Mouse (Mus musculus): ENCODE measurements around the gene Ccdc122. TPM values are rescaled to one million over a fixed set of nuclear protein-coding genes. Genes with fewer than 3 reads are reported as not detected.
A peak's percentile ranks its signal among the peaks of the same experiment; 100 is the strongest.
"Not testable (repeated sequence)": the region's sequence is repeated elsewhere in the genome, so short reads cannot be mapped to it uniquely, and the experiment has no call there.

Ccdc122 gene
- polyA plus RNA-seq, 1 experiment from 2014 or later = 0.84 TPM

GRCm38 (mm10) chr14:77069361-77069760, 32.8 kb downstream of the Ccdc122 start:
- Histone ChIP-seq H3K27ac (ENCODE audit: low read depth, low read length) (no peak overlapping the region), H3K27me3 (ENCODE audit: control insufficient read depth, insufficient read depth, low read length) (no peaks in the 10 kb centered on the region), H3K9me3 (ENCODE audit: control insufficient read depth, low read length) (no peaks in the 10 kb centered on the region), H3K9ac (replicated peaks; ENCODE audit: low read depth, low read length) (no peak overlapping the region), H3K4me3 (ENCODE audit: low read depth, low read length) (no peak overlapping the region), H3K4me2 (ENCODE audit: low read depth, low read length) (no peak overlapping the region), H3K36me3 (ENCODE audit: control insufficient read depth, insufficient read depth, low read length) (no peaks in the 10 kb centered on the region), H3K4me1 (ENCODE audit: control insufficient read depth, insufficient read depth, low read length) (no peaks in the 10 kb centered on the region)
- 96% methylated on average over 1 of the region's 1 CpGs for WGBS
- ATAC-seq (ENCODE audit: low read depth) = no peak

DNA sequence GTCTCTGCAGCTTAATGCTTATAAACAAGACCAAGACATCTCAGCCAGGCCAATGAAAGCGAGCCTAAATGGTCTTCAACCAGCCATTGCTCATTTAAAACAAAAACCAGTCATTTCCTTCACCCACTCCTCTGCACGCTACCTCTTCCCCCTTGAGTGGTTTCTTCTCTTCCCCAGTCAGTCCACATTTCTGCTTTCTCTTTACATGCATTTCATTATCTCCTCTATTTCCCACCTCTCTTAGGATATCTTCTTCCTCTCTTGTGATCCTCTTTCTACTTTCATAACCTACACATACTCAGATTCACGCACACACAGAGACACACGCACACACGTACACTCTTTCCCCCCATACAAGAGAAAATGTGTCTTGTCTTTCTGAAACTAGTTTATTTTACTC, 44.7 kb downstream of the Ccdc122 start:
- H3K4me3 ChIP-seq (ENCODE audit: low read depth, low read length) = no peak overlapping the region
- no peak for ATAC-seq (ENCODE audit: low read depth)
- H3K27ac ChIP-seq (ENCODE audit: low read depth, low read length) = no peak overlapping the region
- 90% methylated on average over 5 of the region's 5 CpGs for WGBS
- H3K36me3 ChIP-seq (ENCODE audit: control insufficient read depth, insufficient read depth, low read length) = no peaks in the 10 kb centered on the region
- H3K9me3 ChIP-seq (ENCODE audit: control insufficient read depth, low read length) = no peaks in the 10 kb centered on the region
- no peaks in the 10 kb centered on the region for H3K27me3 ChIP-seq (ENCODE audit: control insufficient read depth, insufficient read depth, low read length)
- H3K4me2 ChIP-seq (ENCODE audit: low read depth, low read length) = no peak overlapping the region
- H3K4me1 ChIP-seq (ENCODE audit: control insufficient read depth, insufficient read depth, low read length) = no peaks in the 10 kb centered on the region
- H3K9ac ChIP-seq (replicated peaks; ENCODE audit: low read depth, low read length) = no peak overlapping the region

DNA sequence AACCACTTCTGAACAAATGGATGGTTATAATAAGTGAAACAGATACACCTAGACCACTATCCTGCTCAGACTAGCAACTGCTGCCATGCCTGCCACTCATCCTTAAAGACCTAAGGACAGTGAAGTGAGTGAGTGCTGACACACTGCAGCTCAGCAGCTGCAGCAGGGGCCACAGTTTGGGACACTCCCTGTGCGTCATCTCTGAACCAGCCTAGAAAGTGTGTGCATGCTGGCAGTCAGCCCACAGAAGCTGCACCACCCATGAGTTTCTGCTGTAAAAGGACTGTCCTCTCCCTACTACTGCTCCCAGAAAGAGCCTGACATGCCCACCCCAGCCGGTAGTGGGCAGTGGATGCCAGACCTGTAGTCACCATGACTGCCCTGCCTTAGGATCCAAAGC, 63.7 kb downstream of the Ccdc122 start:
- Histone ChIP-seq H3K36me3 (ENCODE audit: control insufficient read depth, insufficient read depth, low read length) (no peaks in the 10 kb centered on the region), H3K4me2 (ENCODE audit: low read depth, low read length) (no peak overlapping the region), H3K4me3 (ENCODE audit: low read depth, low read length) (no peak overlapping the region), H3K9ac (replicated peaks; ENCODE audit: low read depth, low read length) (no peak overlapping the region), H3K9me3 (ENCODE audit: control insufficient read depth, low read length) (no peaks in the 10 kb centered on the region), H3K27me3 (ENCODE audit: control insufficient read depth, insufficient read depth, low read length) (no peaks in the 10 kb centered on the region), H3K4me1 (ENCODE audit: control insufficient read depth, insufficient read depth, low read length) (no peaks in the 10 kb centered on the region), H3K27ac (ENCODE audit: low read depth, low read length) (no peak overlapping the region)
- 86% methylated on average over 2 of the region's 2 CpGs for WGBS
- ATAC-seq (ENCODE audit: low read depth) = no peak

DNA sequence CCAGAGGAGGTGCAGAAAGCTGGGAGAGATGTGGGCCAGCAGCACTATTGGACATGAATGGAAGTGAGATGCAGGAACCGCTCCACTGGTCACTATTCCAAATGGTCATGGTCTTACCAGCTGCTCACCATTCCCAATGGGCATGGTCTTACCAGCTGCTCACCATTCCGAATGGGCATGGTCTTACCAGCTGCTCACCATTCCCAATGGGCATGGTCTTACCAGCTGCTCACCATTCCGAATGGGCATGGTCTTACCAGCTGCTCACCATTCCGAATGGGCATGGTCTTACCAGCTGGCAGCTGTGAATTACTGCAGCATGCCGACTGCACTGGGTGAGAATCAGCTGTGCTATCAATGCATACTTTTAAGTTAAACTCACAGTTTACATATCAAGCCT, 74.0 kb downstream of the Ccdc122 start:
- H3K4me3 ChIP-seq (ENCODE audit: low read depth, low read length); H3K4me1 ChIP-seq (ENCODE audit: control insufficient read depth, insufficient read depth, low read length); H3K4me2 ChIP-seq (ENCODE audit: low read depth, low read length); H3K9me3 ChIP-seq (ENCODE audit: control insufficient read depth, low read length); H3K36me3 ChIP-seq (ENCODE audit: control insufficient read depth, insufficient read depth, low read length); H3K27me3 ChIP-seq (ENCODE audit: control insufficient read depth, insufficient read depth, low read length); H3K9ac ChIP-seq (replicated peaks; ENCODE audit: low read depth, low read length); ATAC-seq (ENCODE audit: low read depth); H3K27ac ChIP-seq (ENCODE audit: low read depth, low read length): not testable (repeated sequence)
- 41% methylated on average over 5 of the region's 5 CpGs for WGBS

DNA sequence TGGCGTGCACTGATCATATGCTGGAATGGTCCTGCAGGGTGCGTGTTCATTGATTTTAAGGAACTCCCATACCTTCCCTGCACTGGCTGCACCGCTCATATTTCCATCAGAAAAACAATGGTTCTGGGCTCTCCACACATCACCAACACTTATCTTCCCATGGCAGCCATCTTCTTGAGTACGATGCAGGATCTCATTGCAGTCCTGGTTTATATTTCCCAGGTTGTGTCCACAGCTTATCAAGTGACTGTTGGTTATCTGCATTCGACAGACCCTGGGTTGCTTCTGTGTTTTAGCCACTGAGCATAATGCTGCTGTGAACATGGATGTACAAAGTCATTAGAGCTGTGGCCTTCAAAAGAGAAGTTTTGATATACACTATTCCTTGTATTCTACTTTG, 94.0 kb downstream of the Ccdc122 start:
- no peak overlapping the region for H3K9ac ChIP-seq (replicated peaks; ENCODE audit: low read depth, low read length)
- H3K4me2 ChIP-seq (ENCODE audit: low read depth, low read length) = no peak overlapping the region
- WGBS = 96% methylated on average over 5 of the region's 5 CpGs
- no peak for ATAC-seq (ENCODE audit: low read depth)
- H3K4me1 ChIP-seq (ENCODE audit: control insufficient read depth, insufficient read depth, low read length) = no peaks in the 10 kb centered on the region
- no peak overlapping the region for H3K4me3 ChIP-seq (ENCODE audit: low read depth, low read length)
- no peaks in the 10 kb centered on the region for H3K27me3 ChIP-seq (ENCODE audit: control insufficient read depth, insufficient read depth, low read length)
- H3K27ac ChIP-seq (ENCODE audit: low read depth, low read length) = no peak overlapping the region
- H3K36me3 ChIP-seq (ENCODE audit: control insufficient read depth, insufficient read depth, low read length) = no peaks in the 10 kb centered on the region
- H3K9me3 ChIP-seq (ENCODE audit: control insufficient read depth, low read length) = no peaks in the 10 kb centered on the region

GRCm38 (mm10) chr14:77136936-77137335, 100.4 kb downstream of the Ccdc122 start:
- WGBS = 64% methylated on average over 6 of the region's 6 CpGs
- H3K9ac ChIP-seq (replicated peaks; ENCODE audit: low read depth, low read length) = no peak overlapping the region
- no peaks in the 10 kb centered on the region for H3K36me3 ChIP-seq (ENCODE audit: control insufficient read depth, insufficient read depth, low read length)
- ATAC-seq (ENCODE audit: low read depth) = no peak
- H3K4me1 ChIP-seq (ENCODE audit: control insufficient read depth, insufficient read depth, low read length) = no peaks in the 10 kb centered on the region
- no peak overlapping the region for H3K4me3 ChIP-seq (ENCODE audit: low read depth, low read length)
- H3K27ac ChIP-seq (ENCODE audit: low read depth, low read length) = no peak overlapping the region
- H3K27me3 ChIP-seq (ENCODE audit: control insufficient read depth, insufficient read depth, low read length) = no peaks in the 10 kb centered on the region
- H3K4me2 ChIP-seq (ENCODE audit: low read depth, low read length) = no peak overlapping the region
- no peaks in the 10 kb centered on the region for H3K9me3 ChIP-seq (ENCODE audit: control insufficient read depth, low read length)

GRCm38 (mm10) chr14:77141324-77142282, 105.0 kb downstream of the Ccdc122 start:
- 31% methylated on average over 17 of the region's 17 CpGs for WGBS
- Histone ChIP-seq H3K9me3 (ENCODE audit: control insufficient read depth, low read length) (no peaks in the 10 kb centered on the region), H3K4me1 (ENCODE audit: control insufficient read depth, insufficient read depth, low read length) (no peaks in the 10 kb centered on the region), H3K36me3 (ENCODE audit: control insufficient read depth, insufficient read depth, low read length) (no peaks in the 10 kb centered on the region), H3K27me3 (ENCODE audit: control insufficient read depth, insufficient read depth, low read length) (no peaks in the 10 kb centered on the region), H3K4me2 (ENCODE audit: low read depth, low read length) (no peak overlapping the region), H3K9ac (replicated peaks; ENCODE audit: low read depth, low read length) (no peak overlapping the region), H3K4me3 (ENCODE audit: low read depth, low read length) (no peak overlapping the region), H3K27ac (ENCODE audit: low read depth, low read length) (no peak overlapping the region)
- peak; percentile 77 for ATAC-seq (ENCODE audit: low read depth)

- H3K9me3 ChIP-seq (ENCODE audit: control insufficient read depth, low read length) = no peaks in the 10 kb centered on the region
- no peak for ATAC-seq (ENCODE audit: low read depth)
- H3K4me1 ChIP-seq (ENCODE audit: control insufficient read depth, insufficient read depth, low read length) = no peaks in the 10 kb centered on the region
- H3K4me2 ChIP-seq (ENCODE audit: low read depth, low read length) = no peak overlapping the region
- no peaks in the 10 kb centered on the region for H3K27me3 ChIP-seq (ENCODE audit: control insufficient read depth, insufficient read depth, low read length)
- H3K4me3 ChIP-seq (ENCODE audit: low read depth, low read length) = no peak overlapping the region
- no peak overlapping the region for H3K9ac ChIP-seq (replicated peaks; ENCODE audit: low read depth, low read length)
- WGBS = 93% methylated on average over 4 of the region's 4 CpGs
- H3K36me3 ChIP-seq (ENCODE audit: control insufficient read depth, insufficient read depth, low read length) = no peaks in the 10 kb centered on the region
- H3K27ac ChIP-seq (ENCODE audit: low read depth, low read length) = no peak overlapping the region
These were observed 108.5 kb downstream of the Ccdc122 start for GRCm38 (mm10) chr14:77145103-77145502.

GRCm38 (mm10) chr14:77147635-77148034, 111.1 kb downstream of the Ccdc122 start:
- Histone ChIP-seq H3K27ac (ENCODE audit: low read depth, low read length) (no peak overlapping the region), H3K9ac (replicated peaks; ENCODE audit: low read depth, low read length) (no peak overlapping the region), H3K4me1 (ENCODE audit: control insufficient read depth, insufficient read depth, low read length) (no peaks in the 10 kb centered on the region), H3K4me3 (ENCODE audit: low read depth, low read length) (no peak overlapping the region), H3K27me3 (ENCODE audit: control insufficient read depth, insufficient read depth, low read length) (no peaks in the 10 kb centered on the region), H3K9me3 (ENCODE audit: control insufficient read depth, low read length) (no peaks in the 10 kb centered on the region), H3K4me2 (ENCODE audit: low read depth, low read length) (no peak overlapping the region), H3K36me3 (ENCODE audit: control insufficient read depth, insufficient read depth, low read length) (no peaks in the 10 kb centered on the region)
- WGBS = 89% methylated on average over 1 of the region's 1 CpGs
- no peak for ATAC-seq (ENCODE audit: low read depth)

All from neural tube, embryonic 14.5 days (tissue).